Mouse (Mus musculus): ENCODE data around the gene Grik2. TPM values are rescaled to one million over a fixed set of nuclear protein-coding genes. Genes with fewer than 3 reads are reported as not detected.
A peak's percentile ranks its signal among the peaks of the same experiment; 100 is the strongest.

Gene Grik2
- total and polyA plus RNA-seq, 2 experiments from 2014 or later, result 0.15 to 0.30 TPM

DNA sequence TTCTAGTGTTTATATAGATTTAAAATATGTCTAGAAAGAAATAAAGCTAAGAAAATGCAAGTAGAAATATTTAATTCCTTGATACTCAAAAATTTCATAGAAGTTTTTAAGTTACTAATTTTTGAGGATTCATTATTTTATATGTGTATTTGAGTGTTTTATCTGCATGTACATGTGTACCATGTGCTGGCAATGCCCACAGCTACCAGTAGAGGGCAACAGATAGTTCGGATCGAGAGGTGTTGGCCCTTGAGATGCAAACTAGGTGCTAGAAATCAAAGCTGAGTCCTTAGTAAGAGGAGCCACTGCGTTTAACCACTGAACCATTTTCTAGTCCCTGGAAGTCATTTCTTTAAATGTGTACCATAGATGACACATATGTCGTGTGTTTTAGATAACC is 307.1 kb downstream of the Grik2 start:
- Histone ChIP-seq H3K27me3 (ENCODE audit: control insufficient read depth, insufficient read depth, low read length) (no peaks in the 10 kb centered on the region), H3K27ac (ENCODE audit: low read depth) (no peak overlapping the region), H3K9ac (replicated peaks; ENCODE audit: low read depth, low read length) (no peak overlapping the region), H3K9me3 (replicated peaks; ENCODE audit: control insufficient read depth, low read length) (no peaks in the 10 kb centered on the region), H3K4me1 (ENCODE audit: control insufficient read depth, insufficient read depth) (no peaks in the 10 kb centered on the region), H3K36me3 (replicated peaks; ENCODE audit: control insufficient read depth, insufficient read depth, low read length) (no peaks in the 10 kb centered on the region), H3K4me2 (ENCODE audit: low read depth, low read length) (no peak overlapping the region), H3K4me3 (ENCODE audit: low read depth, low read length) (no peak overlapping the region)
- TF ChIP-seq CTCF (IDR thresholded peaks at IDR 0.05; ENCODE audit: low read depth), result peak; percentile 10; the same call in 1 of the 2 replicates
- TF ChIP-seq EP300 (IDR thresholded peaks at IDR 0.05; ENCODE audit: low read depth), result no peak
- 64% methylated on average over 4 of the region's 4 CpGs for WGBS
- no peak for DNase-seq (ENCODE audit: low spot score)
- no peak for ATAC-seq (ENCODE audit: insufficient read depth, low read depth)

DNA sequence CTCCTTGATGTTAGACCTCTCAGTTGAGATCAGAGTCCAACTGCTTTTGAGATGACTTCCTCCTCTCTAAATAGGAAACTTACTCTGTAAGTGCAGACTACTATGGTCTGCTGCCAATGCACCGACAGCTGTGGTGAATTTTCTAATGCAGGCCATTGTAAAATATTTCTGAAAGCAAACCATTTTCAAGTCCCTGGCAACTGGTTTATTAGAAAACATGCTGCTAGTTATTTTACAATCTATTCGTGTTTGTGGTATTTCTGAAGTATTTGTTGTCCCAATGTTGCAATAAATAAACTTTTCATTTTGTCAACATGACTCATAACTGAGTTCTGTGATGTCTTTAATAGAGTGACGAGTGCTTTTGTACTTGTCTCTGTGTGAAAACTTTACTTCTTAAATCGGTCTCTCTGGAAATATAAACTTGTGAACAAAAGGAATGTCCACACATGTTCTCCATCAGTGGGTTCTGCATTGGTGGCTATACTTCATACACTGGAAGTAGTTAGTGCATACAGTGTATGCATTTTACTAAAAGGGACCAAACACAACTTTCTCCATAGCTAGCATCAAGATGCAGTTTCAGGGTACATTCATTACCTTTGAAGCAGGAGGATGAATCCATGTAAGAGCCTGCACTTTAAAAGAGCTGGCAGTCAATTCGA is 308.3 kb downstream of the Grik2 start:
- Histone ChIP-seq H3K4me1 (ENCODE audit: control insufficient read depth, insufficient read depth) (no peaks in the 10 kb centered on the region), H3K4me2 (ENCODE audit: low read depth, low read length) (no peak overlapping the region), H3K9me3 (replicated peaks; ENCODE audit: control insufficient read depth, low read length) (no peaks in the 10 kb centered on the region), H3K9ac (replicated peaks; ENCODE audit: low read depth, low read length) (no peak overlapping the region), H3K36me3 (replicated peaks; ENCODE audit: control insufficient read depth, insufficient read depth, low read length) (no peaks in the 10 kb centered on the region), H3K27me3 (ENCODE audit: control insufficient read depth, insufficient read depth, low read length) (no peaks in the 10 kb centered on the region), H3K4me3 (ENCODE audit: low read depth, low read length) (no peak overlapping the region), H3K27ac (ENCODE audit: low read depth) (no peak overlapping the region)
- TF ChIP-seq CTCF (IDR thresholded peaks at IDR 0.05; ENCODE audit: low read depth), result no peak
- TF ChIP-seq EP300 (IDR thresholded peaks at IDR 0.05; ENCODE audit: low read depth), result no peak
- DNase-seq (ENCODE audit: low spot score) (no peak), ATAC-seq (ENCODE audit: insufficient read depth, low read depth) (no peak)
- WGBS, result 66% methylated on average over 5 of the region's 5 CpGs

DNA sequence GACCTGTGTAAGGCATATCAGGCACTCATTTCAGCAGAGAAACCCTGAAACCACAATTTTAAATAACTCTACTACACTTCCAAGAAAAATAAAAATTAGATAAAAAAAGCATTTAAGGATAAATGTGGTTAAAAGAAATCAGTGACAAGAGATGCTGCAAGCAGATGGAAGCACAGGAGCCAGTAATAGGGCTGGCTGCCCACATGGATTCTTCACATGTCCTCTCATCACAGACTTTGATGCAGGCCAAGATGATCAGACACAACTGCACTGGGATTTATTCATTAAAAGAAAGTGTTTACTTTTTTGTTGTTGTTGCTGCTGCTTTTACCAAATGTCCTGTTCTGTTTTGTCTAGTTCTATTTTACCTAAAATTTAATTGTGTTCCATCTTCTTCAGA is 315.0 kb downstream of the Grik2 start:
- Histone ChIP-seq H3K27ac (ENCODE audit: low read depth) (no peak overlapping the region), H3K27me3 (ENCODE audit: control insufficient read depth, insufficient read depth, low read length) (no peaks in the 10 kb centered on the region), H3K9me3 (replicated peaks; ENCODE audit: control insufficient read depth, low read length) (no peaks in the 10 kb centered on the region), H3K4me2 (ENCODE audit: low read depth, low read length) (no peak overlapping the region), H3K4me3 (ENCODE audit: low read depth, low read length) (no peak overlapping the region), H3K36me3 (replicated peaks; ENCODE audit: control insufficient read depth, insufficient read depth, low read length) (no peaks in the 10 kb centered on the region), H3K9ac (replicated peaks; ENCODE audit: low read depth, low read length) (no peak overlapping the region), H3K4me1 (ENCODE audit: control insufficient read depth, insufficient read depth) (no peaks in the 10 kb centered on the region)
- no peak for DNase-seq (ENCODE audit: low spot score)
- no peak for ATAC-seq (ENCODE audit: insufficient read depth, low read depth)
- TF ChIP-seq CTCF (IDR thresholded peaks at IDR 0.05; ENCODE audit: low read depth) (no peak), EP300 (IDR thresholded peaks at IDR 0.05; ENCODE audit: low read depth) (no peak)

DNA sequence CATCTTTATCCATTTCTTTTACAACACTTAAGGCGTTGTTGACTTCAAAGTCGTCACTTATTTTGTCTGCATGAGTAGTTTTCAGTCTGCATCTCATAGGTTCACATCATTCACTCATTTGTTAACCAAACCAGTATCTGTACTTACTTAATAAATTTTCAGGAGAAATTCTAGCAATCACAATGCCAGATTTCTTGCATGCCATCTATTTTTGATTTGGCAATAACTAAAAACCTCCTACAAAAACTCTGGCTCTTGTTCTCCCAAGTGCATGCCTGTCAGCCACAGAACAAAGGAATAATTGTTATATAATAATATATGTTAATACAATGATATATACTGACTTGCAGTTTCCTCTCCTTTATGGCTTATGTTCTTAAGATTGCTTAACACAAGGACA is 331.8 kb downstream of the Grik2 start:
- 78% methylated on average over 2 of the region's 2 CpGs for WGBS

DNA sequence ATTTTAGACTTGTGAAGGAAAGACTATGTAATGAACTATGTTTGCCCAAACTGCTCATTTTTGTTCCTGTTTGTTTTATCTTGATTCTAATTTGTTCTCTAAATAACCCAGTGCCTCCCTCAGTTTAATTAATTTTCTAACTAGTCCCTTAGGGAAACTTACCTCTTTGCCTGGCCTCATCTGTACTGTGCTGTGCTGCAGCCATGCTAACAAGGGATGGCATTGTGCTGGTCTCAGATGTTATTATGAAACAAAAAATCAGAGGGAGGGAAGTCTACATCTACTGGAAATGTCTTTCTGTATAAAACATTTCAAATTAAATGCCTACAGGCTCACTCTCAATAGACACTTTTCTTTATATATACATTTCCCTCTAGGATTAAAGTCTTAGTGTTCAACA is 335.0 kb downstream of the Grik2 start:
- Histone ChIP-seq H3K36me3 (replicated peaks; ENCODE audit: control insufficient read depth, insufficient read depth, low read length) (no peaks in the 10 kb centered on the region), H3K9ac (replicated peaks; ENCODE audit: low read depth, low read length) (no peak overlapping the region), H3K4me2 (ENCODE audit: low read depth, low read length) (no peak overlapping the region), H3K9me3 (replicated peaks; ENCODE audit: control insufficient read depth, low read length) (no peaks in the 10 kb centered on the region), H3K27ac (ENCODE audit: low read depth) (no peak overlapping the region), H3K4me1 (ENCODE audit: control insufficient read depth, insufficient read depth) (no peaks in the 10 kb centered on the region), H3K27me3 (ENCODE audit: control insufficient read depth, insufficient read depth, low read length) (no peaks in the 10 kb centered on the region), H3K4me3 (ENCODE audit: low read depth, low read length) (no peak overlapping the region)
- no peak for DNase-seq (ENCODE audit: low spot score)
- TF ChIP-seq CTCF (IDR thresholded peaks at IDR 0.05; ENCODE audit: low read depth), result no peak
- no peak for ATAC-seq (ENCODE audit: insufficient read depth, low read depth)

More for the DNA sequence above, 331.8 kb downstream of the Grik2 start:
- Histone ChIP-seq H3K27me3 (ENCODE audit: control insufficient read depth, insufficient read depth, low read length) (no peaks in the 10 kb centered on the region), H3K9ac (replicated peaks; ENCODE audit: low read depth, low read length) (no peak overlapping the region), H3K36me3 (replicated peaks; ENCODE audit: control insufficient read depth, insufficient read depth, low read length) (no peaks in the 10 kb centered on the region), H3K9me3 (replicated peaks; ENCODE audit: control insufficient read depth, low read length) (no peaks in the 10 kb centered on the region), H3K4me1 (ENCODE audit: control insufficient read depth, insufficient read depth) (no peaks in the 10 kb centered on the region), H3K4me2 (ENCODE audit: low read depth, low read length) (no peak overlapping the region), H3K27ac (ENCODE audit: low read depth) (no peak overlapping the region), H3K4me3 (ENCODE audit: low read depth, low read length) (no peak overlapping the region)
- no peak for ATAC-seq (ENCODE audit: insufficient read depth, low read depth)
- DNase-seq (ENCODE audit: low spot score), result no peak
- TF ChIP-seq CTCF (IDR thresholded peaks at IDR 0.05; ENCODE audit: low read depth), result no peak

DNA sequence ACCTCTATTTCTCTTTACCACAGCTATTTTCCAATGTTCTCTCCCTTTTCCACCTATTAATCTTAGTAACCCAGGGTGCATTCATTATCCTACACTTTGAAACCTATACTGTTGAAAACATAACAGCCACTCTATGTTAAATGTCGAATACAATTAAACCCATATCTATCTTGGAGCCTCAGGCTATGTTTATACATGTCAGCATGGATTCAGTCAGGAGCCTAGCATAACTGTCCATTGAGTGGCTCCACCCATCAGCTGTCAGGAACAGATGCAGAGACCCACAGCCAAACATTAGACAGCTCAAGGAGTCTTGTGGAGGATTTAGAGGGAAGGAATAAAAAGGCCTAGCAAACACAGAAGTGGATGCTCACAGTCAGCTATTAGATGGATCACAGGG is 347.2 kb downstream of the Grik2 start:
- no peak for DNase-seq (ENCODE audit: low spot score)
- Histone ChIP-seq H3K27me3 (ENCODE audit: control insufficient read depth, insufficient read depth, low read length) (no peaks in the 10 kb centered on the region), H3K9me3 (replicated peaks; ENCODE audit: control insufficient read depth, low read length) (no peaks in the 10 kb centered on the region), H3K4me2 (ENCODE audit: low read depth, low read length) (no peak overlapping the region), H3K27ac (ENCODE audit: low read depth) (no peak overlapping the region), H3K36me3 (replicated peaks; ENCODE audit: control insufficient read depth, insufficient read depth, low read length) (no peaks in the 10 kb centered on the region), H3K9ac (replicated peaks; ENCODE audit: low read depth, low read length) (no peak overlapping the region), H3K4me3 (ENCODE audit: low read depth, low read length) (no peak overlapping the region), H3K4me1 (ENCODE audit: control insufficient read depth, insufficient read depth) (no peaks in the 10 kb centered on the region)
- 71% methylated on average over 1 of the region's 1 CpGs for WGBS
- ATAC-seq (ENCODE audit: insufficient read depth, low read depth), result no peak
- TF ChIP-seq CTCF (IDR thresholded peaks at IDR 0.05; ENCODE audit: low read depth) (no peak), EP300 (IDR thresholded peaks at IDR 0.05; ENCODE audit: low read depth) (no peak)

Data from heart, postnatal 0 days (tissue).